Mouse (Mus musculus) R1 (cell line): ENCODE data around the gene Mei1.

Experiments used
- DNase-seq: peaks from one replicate; pipeline ENCODE4 v3.0.0-alpha.2; 2018; ENCODE audit warnings: low read depth, low spot score

Gene Mei1

DNA sequence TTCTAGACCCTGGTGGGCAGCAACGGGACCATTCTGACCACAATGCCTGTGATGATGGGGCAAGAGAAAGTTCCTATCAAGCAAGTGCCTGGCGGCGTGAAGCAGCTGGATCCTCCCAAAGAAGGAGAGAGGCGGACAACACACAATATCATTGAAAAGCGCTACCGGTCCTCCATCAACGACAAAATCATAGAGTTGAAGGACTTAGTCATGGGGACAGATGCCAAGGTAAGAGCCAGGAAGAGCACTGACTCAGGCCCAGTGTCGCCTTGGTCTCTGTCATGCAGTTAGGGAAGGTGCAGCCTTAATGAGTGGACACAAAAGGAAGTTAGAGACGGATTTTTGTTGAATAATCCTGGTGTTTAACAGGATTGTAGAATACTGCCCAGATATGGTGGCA, 105.3 kb downstream of the Mei1 start:
- DNase-seq = no peak
